Mouse (Mus musculus) erythroblast, embryonic 14.5 days (primary cell): Measurements from ENCODE around the gene Arpc3.

Source experiments
- GATA1 ChIP-seq: IDR thresholded peaks from 2 replicates; pipeline ENCODE4 v1.6.1; 2012; ENCODE audit warnings: low read length, inconsistent platforms, mixed read lengths
- TAL1 ChIP-seq: IDR thresholded peaks from 3 replicates; pipeline ENCODE4 v1.6.1; 2012; ENCODE audit warnings: low read length, inconsistent platforms, mixed read lengths

DNA sequence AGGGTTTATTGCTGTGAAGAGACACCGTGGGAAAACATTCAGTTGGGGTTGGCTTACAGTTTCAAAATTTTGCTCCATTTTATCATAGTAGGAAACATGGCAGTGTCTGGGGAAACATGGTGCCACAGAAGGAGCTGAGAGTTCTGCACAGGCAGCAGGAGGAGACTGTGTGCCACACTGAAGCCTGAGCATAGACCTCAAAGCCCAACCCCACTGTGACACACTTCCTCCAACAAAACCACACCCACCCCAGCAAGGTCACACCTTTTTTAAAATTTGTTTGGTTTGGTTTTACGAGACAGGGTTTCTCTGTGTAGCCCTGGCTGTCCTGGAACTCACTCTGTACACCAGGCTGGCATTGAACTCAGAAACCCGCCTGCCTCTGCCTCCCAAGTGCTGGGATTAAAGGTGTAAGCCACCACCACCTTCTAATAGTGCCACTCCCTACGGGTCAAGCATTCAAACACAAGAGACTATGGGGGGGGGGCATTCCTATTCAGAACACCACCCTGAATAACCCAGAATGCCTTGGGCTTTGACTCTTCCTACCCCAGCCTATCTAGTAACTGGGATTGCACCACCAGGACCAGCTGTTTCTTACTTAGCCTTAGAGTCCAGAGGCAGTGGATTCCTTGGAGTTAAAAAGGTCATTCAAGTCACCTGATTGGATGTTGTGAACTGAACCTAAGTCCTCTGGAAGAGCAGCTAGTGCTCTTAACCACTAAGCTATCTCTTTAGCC is 38.5 kb downstream of the Arpc3 start:
- no peak for TF ChIP-seq TAL1
- TF ChIP-seq GATA1: no peak
